Mouse (Mus musculus) E14TG2a.4 (cell line): ENCODE measurements around the gene Prr5.
A peak's percentile ranks its signal among the peaks of the same experiment; 100 is the strongest.

Experiments used
- CTCF ChIP-seq: conservative IDR thresholded peaks from 2 replicates; pipeline ENCODE4 v1.5.1; 2014; ENCODE audit warnings: low read length
- NANOG ChIP-seq: IDR thresholded peaks from 2 replicates; pipeline ENCODE4 v1.6.1; 2014; ENCODE audit warnings: borderline replicate concordance, low read length, mixed read lengths

GRCm38 (mm10) chr15:84674329-84675067 is 5.1 kb downstream of the Prr5 start:
- no peak for TF ChIP-seq NANOG
- TF ChIP-seq CTCF: peak; percentile 43
